Mouse (Mus musculus) C3H10T1/2 (cell line): ENCODE measurements around the gene Washc2. TPM values are rescaled to one million over a fixed set of nuclear protein-coding genes. Genes with fewer than 3 reads are reported as not detected.

ENCODE experiments used
- polyA plus RNA-seq, 2 experiments: library from polyadenylated mRNA; unstranded; fragments of >200 nt; fragmentation: generic; extraction: Trizol; gene quantifications; one replicate each; pipeline ENCODE4 v1.2.1; 2012; ENCODE audit warnings: missing spikeins in 2 of 2

The Washc2 gene
- 10 to 100 TPM in 1 of 2 experiments, 1 to 10 TPM in 1; 1.8 to 27.4 TPM for polyA plus RNA-seq

GRCm38 (mm10) chr6:116207729-116208534 is at the start of gene Washc2:
TSS of gene Washc2 (plus strand) at chr6:116208038.

GRCm38 (mm10) chr6:116193394-116194393 is 14.1 kb upstream of the Washc2 start, which contains the start of gene Tmcc1:
TSS of gene Tmcc1 (minus strand) at chr6:116193486.

GRCm38 (mm10) chr6:116264018-116264651 is 56.3 kb downstream of the Washc2 start, which contains the start of gene Zfand4:
TSS of gene Zfand4 (plus strand) at chr6:116264222.

Other genes starting within 250 kb of the Washc2 start
- gene Plxnd1, start 213.0 kb upstream of the Washc2 start, polyA plus RNA-seq, result 10 to 100 TPM; 10.3 to 76.4 TPM
- gene Tmcc1, start 14.6 kb upstream of the Washc2 start, polyA plus RNA-seq, result 1 to 10 TPM; 2.7 to 9.4 TPM
- gene Zfand4, start 56.2 kb downstream of the Washc2 start, polyA plus RNA-seq, result 1 to 10 TPM in 1 of 2 experiments, under 1 TPM in 1; 0.26 to 1.5 TPM
- 10 to 100 TPM in 1 of 2 experiments, 1 to 10 TPM in 1; 2.6 to 20.2 TPM for gene March8, start 130.0 kb downstream of the Washc2 start, polyA plus RNA-seq